In genomic region chr9:69764586-69765482, GRCm38 (mm10) we compare ENCODE assay signal across 11 mouse cellular contexts. TPM values are rescaled to one million over a fixed set of nuclear protein-coding genes. Genes with fewer than 3 reads are reported as not detected.
DNase-seq lines count a peak whose midpoint lies in the region; ATAC-seq and TF ChIP-seq lines count a peak whose summit lies in the region.
"Had no signal": no experiment of that assay in that cellular context is flagged by ENCODE, and none has a peak within 500 bp of the region (broad histone marks: within the 10 kb centered on the region; RNA-seq: fewer than 3 reads in every experiment).

No protein-coding gene starts in this region.

- no peaks in the 10 kb centered on the region for H3K9me3 ChIP-seq in forebrain, embryonic 14.5 days (replicated peaks; ENCODE audit: control insufficient read depth, low read length)
- H3K9me3 ChIP-seq in midbrain, embryonic 11.5 days (ENCODE audit: control insufficient read depth, low read length): no peaks in the 10 kb centered on the region

- H3K9ac ChIP-seq in forebrain, embryonic 14.5 days (ENCODE audit: low read length): no peak overlapping the region
- H3K9ac ChIP-seq in midbrain, embryonic 11.5 days (ENCODE audit: low read length): peak overlapping the region; percentile 69

- no peak for TF ChIP-seq CTCF in thymus, adult 2 months (IDR thresholded peaks at IDR 0.05; ENCODE audit: borderline replicate concordance, control insufficient read depth, extremely low read depth, insufficient read depth, low read length, poor library complexity)

- H3K4me1 ChIP-seq in thymus, adult 2 months (replicated peaks; ENCODE audit: control insufficient read depth, insufficient read depth, low read length): peaks cover 29% of the 10 kb centered on the region
- peaks cover 4% of the 10 kb centered on the region for H3K4me1 ChIP-seq in forebrain, embryonic 14.5 days (ENCODE audit: control insufficient read depth, insufficient read depth, low read length)
- peaks cover 77% of the 10 kb centered on the region for H3K4me1 ChIP-seq in midbrain, embryonic 11.5 days (ENCODE audit: control insufficient read depth, insufficient read depth, low read length)

- no peak overlapping the region for H3K27ac ChIP-seq in thymus, adult 2 months (ENCODE audit: control insufficient read depth, insufficient read depth, low read length)
- H3K27ac ChIP-seq in forebrain, embryonic 14.5 days (ENCODE audit: low read depth, low read length): no peak overlapping the region
- H3K27ac ChIP-seq in midbrain, embryonic 11.5 days (ENCODE audit: low read depth, low read length): peak overlapping the region; percentile 73

- DNase-seq in thymus, adult 2 months: peak; percentile 30
- no peak for DNase-seq in thymus, postnatal 10 days (ENCODE audit: low spot score in 2 of 2)
- no peak for DNase-seq in forebrain, embryonic 14.5 days (ENCODE audit: low spot score)
- DNase-seq in midbrain, embryonic 11.5 days (ENCODE audit: low spot score, missing footprints): peak; percentile 96
- DNase-seq in thymus, postnatal 4 days: peak; percentile 50
- DNase-seq in layer of hippocampus, adult 11-12 months (ENCODE audit: low spot score): no peak
- no peak for DNase-seq in adrenal gland, postnatal 4 days (ENCODE audit: low spot score in 2 of 2)
- DNase-seq: left cerebral cortex, postnatal 4 days; lung, postnatal 10 days had no signal

- H3K4me3 ChIP-seq in thymus, adult 2 months (ENCODE audit: control insufficient read depth, insufficient read depth, low read length): no peak overlapping the region
- H3K4me3 ChIP-seq in forebrain, embryonic 14.5 days (ENCODE audit: low read depth, low read length): 0 out of 2 replicates have a peak overlapping the region, but pooled peaks have one; percentile 4
- peak overlapping the region; percentile 56 for H3K4me3 ChIP-seq in midbrain, embryonic 11.5 days (ENCODE audit: low read depth, low read length)

- no peak for ATAC-seq in forebrain, embryonic 14.5 days
- ATAC-seq in midbrain, embryonic 11.5 days (ENCODE audit: low FRiP score): peak; percentile 13

- H3K36me3 ChIP-seq in thymus, adult 2 months (ENCODE audit: control insufficient read depth, insufficient read depth, low read length): no peaks in the 10 kb centered on the region
- no peaks in the 10 kb centered on the region for H3K36me3 ChIP-seq in forebrain, embryonic 14.5 days (ENCODE audit: control insufficient read depth, insufficient read depth, low read length)
- no peaks in the 10 kb centered on the region for H3K36me3 ChIP-seq in midbrain, embryonic 11.5 days (ENCODE audit: control insufficient read depth, insufficient read depth, low read length)

- 6% methylated on average over 42 of the region's 42 CpGs for WGBS in thymus, adult 2 months
- WGBS in forebrain, embryonic 14.5 days: under 1% methylated on average over 42 of the region's 42 CpGs
- under 1% methylated on average over 42 of the region's 42 CpGs for WGBS in midbrain, embryonic 11.5 days

- peaks cover 36% of the 10 kb centered on the region for H3K27me3 ChIP-seq in thymus, adult 2 months (ENCODE audit: control insufficient read depth, insufficient read depth, low read length)
- H3K27me3 ChIP-seq in forebrain, embryonic 14.5 days (replicated peaks; ENCODE audit: control insufficient read depth, insufficient read depth, low read length): peaks cover 94% of the 10 kb centered on the region
- peaks cover 43% of the 10 kb centered on the region for H3K27me3 ChIP-seq in midbrain, embryonic 11.5 days (ENCODE audit: control insufficient read depth, insufficient read depth, low read length)

- H3K4me2 ChIP-seq in forebrain, embryonic 14.5 days (ENCODE audit: low read length): no peak overlapping the region
- peak overlapping the region; percentile 88 for H3K4me2 ChIP-seq in midbrain, embryonic 11.5 days

- TF ChIP-seq POLR2A in thymus, adult 2 months (IDR thresholded peaks at IDR 0.05; ENCODE audit: control insufficient read depth, extremely low read depth, insufficient read depth, low read length, poor library complexity): no peak

RNA-seq across cellular contexts. Expression of gene Foxb1, which starts 4.1 kb away (rescaled TPM):
- polyA plus RNA-seq in thymus, adult 2 months (2012; rRNA removed): 1.0 and 1.7 TPM in 2 replicates
- polyA plus RNA-seq in forebrain, embryonic 14.5 days (2014; fragmentation: Nextera tagmentation; extraction: Ambion mirVana): 2.2 and 2.5 TPM in 2 replicates
- 6.1 and 6.5 TPM in 2 replicates for polyA plus RNA-seq in midbrain, embryonic 11.5 days (2014; fragmentation: Nextera tagmentation; extraction: Ambion mirVana)
- total RNA-seq in adrenal gland, postnatal 4 days (2021): not detected
- total RNA-seq: neutrophil, adult 5-6 weeks had no signal
- polyA plus RNA-seq: cortical plate, adult 2 months had no signal

Comparison
In these comparisons a context has a peak if more than half of its experiments do, and no peak if none do; other contexts are left out.
1. DNase-seq: peak in thymus, adult 2 months (single experiment), midbrain, embryonic 11.5 days (single experiment) and thymus, postnatal 4 days (single experiment); none in thymus, postnatal 10 days (0 of 2), forebrain, embryonic 14.5 days (single experiment), layer of hippocampus, adult 11-12 months (single experiment) and adrenal gland, postnatal 4 days (0 of 2).